Mouse (Mus musculus): ENCODE data around the gene Btaf1.

Gene Btaf1

DNA sequence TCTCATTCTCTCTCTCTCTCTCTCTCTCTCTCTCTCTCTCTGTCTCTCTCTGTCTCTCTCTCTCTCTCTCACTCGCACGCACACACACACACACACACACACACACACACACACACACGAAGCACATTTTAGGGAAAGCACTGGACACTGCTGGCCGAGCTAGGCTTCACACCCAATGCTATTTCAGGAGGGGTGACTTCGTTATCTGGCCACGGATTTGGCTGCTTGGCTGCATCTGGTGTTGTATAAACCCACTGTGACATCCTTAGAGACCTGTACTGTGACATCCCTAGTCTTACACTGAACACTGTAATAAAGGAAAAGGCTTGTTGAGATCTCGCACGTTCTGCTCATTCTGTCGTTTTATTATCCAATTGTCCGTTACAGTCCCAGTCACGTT, 95.1 kb downstream of the Btaf1 start:
- peak; percentile 22 to 37 for DNase-seq (ENCODE audit: low spot score in 2 of 2)

DNA sequence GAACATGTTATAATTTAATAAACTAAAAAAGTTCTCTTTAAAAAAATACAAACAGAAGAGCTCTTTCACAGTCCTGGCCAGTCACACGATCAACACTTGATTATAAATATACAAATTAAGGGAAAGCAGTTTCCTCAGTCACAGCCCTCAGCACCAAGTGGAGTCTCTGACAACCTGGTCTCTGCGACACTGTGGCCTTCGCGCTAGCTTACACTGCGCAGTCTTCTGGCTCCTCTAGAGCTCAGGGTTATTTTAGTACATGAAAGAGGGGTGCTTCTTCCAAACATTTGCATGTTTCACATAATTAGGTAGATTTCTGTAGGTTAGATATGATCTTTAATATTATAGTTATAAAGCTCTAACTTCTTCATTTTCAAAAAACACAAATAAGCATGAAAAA, 96.3 kb downstream of the Btaf1 start:
- no peak for DNase-seq (ENCODE audit: low spot score in 2 of 2)

DNA sequence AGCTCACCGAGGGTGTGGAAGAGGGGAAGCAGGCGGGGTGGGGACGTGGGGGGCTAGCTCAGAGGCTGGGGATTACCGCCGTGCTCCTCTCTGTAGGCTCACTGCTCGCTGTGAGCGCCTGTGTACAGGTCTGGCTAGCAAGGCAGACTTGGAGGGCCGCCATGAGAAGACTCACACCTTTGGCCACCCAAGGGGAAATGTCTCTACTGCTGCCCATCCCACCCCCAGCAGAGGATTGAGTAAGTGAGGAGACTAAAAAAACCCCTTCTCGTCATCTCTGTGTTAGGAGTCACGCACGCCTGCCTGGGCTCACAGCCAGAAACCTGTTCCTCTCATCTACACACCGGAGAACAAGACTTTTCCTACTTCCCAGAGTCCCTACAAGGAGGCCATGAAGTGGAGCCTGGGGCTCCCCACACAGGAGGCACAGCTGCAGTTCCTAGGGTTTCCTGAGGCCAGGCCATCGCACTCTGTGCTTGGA, 100.0 kb downstream of the Btaf1 start:
- DNase-seq (ENCODE audit: low spot score in 2 of 2): no peak

DNA sequence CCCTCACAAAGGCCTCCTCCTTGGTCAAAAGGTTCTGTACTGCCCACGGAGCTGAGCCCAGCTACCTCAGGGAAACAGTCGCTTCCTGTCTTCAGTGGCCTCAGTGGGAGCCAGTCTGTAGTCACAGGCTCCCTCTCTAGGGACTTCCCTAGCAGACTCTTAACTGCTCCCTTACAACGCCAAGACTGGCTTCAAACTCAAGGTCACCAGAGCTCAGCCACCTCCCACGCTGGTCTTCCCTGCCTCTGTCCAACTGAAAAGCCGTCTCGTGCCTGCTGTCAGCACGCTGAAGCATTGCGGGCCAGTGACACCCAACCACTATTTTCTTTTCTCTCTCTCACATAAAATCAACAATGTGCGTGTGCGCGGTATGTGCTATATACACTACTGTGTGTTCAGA, 100.5 kb downstream of the Btaf1 start:
- DNase-seq (ENCODE audit: low spot score in 2 of 2): no peak

DNA sequence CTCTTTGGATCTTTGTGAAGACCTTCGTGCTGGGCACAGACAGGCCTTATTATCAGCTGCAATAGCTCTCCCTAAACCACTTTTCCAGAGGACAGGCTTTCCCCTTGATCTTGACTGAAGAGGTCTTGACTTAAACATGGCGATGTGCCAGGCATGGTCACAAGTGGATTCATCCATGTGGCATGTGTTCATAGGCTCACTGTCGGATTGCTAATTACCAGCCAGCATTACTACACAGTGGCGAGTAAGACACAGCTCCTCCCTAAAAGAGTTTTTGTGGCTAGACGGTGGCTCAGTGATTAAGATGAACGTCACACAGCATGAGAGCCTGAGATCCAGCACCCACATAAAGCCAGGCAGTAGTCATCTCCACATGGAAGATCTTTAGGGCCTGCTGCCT, 103.9 kb downstream of the Btaf1 start:
- DNase-seq (ENCODE audit: low spot score in 2 of 2): no peak

DNA sequence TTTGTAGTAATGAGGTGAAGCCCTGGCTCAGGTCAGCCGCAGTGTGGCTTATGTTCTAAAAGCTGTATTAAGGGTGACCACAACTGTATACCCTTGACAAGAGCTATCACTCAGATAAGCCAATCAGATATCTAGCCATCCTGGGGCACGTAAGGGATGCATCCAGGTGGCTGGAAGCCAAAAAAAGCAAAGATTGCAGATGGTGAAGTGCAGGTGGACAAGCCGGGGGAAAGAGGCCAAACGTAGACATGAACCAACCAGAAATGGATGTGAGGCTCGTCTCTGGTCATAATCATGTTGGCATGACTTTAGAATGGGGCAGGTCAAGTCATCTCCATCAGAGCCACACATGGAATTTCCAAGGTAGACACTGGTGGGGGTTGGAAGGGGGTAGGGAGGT, 105.6 kb downstream of the Btaf1 start:
- no peak for DNase-seq (ENCODE audit: low spot score in 2 of 2)

DNA sequence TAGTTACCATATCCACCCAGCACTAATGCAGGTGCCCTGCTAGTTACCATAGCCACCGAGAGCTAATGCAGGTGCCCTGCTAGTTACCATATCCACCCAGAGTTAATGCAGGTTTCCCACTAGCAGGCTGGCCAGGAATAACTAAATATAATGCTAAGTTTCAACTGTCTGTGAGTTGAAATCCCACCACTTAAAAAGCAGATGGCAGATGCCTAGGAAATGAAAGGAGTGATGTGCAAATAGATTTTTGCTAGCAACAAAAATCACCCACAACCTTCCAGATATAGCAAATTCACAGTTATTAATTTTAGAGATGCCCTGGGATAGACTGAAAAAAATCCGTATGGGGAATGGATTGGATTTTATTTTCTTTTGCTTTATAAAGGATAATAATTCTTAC, 106.5 kb downstream of the Btaf1 start:
- no peak for DNase-seq (ENCODE audit: low spot score in 2 of 2)

DNA sequence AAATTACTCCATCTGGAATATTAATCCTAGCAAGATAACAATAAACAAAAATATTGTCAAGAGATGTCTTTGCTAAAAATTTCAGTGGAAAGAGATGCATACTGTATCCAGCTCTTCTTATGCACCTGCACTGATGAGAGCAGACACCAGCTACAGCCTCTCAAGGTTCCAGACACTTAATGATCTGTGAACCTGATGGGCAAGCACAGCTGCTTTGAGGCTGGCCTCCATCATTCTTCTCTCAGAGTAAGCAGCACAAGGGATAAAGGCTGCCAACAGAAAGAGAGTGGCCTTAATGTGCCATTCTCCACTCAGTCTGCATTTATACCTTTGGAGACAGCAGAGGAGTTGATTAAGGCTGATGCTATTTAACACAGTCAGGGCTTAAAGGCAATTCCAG, 115.0 kb downstream of the Btaf1 start:
- DNase-seq (ENCODE audit: low spot score in 2 of 2): no peak

DNA sequence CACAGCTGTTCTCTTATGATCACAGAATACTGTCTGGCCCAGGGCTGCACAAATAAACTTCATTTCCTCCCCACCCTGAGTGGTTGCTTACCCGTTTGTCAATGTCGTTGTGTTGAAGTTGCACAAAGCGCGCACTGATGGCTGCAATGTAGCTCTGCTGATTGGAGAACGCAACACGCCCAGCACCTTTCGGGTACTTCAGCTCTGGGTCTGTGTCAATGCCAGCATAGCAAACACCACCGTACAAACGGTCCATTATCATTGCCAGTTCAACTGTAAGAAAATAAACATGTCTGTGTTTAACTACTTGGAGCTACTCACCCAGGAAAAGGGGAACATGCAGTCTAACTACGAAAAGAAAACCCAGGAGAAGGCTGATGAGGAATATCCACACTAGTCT, 118.6 kb downstream of the Btaf1 start:
- no peak for DNase-seq (ENCODE audit: low spot score in 2 of 2)

DNA sequence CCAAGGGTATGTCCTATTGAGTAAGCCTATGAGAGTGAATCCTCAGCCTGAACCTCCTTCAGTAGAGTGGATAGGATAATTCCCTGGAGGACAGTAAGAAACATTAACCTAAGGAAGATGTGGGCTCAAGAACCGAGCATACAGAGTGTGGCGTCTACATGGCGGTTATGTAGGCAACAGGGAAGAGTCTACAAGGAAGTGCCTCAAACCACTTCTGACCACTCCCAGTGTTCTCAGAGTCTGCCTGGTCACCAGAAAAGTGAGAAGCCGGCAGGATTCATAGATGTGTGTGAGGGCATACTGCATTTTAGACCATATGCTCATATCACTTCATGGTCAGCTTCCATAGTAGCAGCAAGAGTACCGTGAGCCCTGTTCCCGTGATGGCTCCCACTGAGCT, 122.6 kb downstream of the Btaf1 start:
- DNase-seq (ENCODE audit: low spot score in 2 of 2): no peak

DNA sequence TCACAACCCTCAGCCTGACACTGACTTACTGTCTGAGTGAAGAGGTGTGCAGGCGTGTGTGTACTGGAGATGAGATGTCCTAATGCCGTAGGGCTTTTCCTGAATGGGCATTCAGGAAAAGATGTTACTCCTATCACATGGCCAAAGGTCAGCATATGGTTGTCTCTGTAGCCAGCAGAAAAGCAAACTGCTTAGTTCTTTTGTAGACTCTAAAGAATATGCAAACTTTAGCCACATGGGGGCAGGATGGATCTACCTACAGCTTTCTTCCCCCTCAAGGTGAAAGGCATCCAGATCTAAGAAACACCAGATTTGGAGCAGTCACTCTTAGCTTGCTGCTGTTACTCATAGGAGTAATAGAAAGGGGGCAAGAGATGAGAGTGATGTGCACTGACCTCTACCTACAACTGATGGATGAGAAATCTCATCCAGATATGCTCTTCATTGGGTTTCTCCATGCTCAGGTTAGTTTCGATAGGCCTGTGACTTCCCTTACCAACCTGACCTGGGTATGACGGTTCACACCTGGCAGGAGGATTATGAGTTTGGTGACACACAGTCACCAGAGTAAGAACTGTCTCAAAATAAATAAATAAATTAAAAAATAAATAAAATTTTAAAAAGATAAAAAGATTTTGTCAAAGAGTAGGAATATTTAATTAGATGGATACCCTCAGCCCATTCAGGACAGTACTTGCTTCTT, 124.9 kb downstream of the Btaf1 start:
- peak in 1 of 2 experiments; percentile 55 for DNase-seq (ENCODE audit: low spot score in 2 of 2)

DNA sequence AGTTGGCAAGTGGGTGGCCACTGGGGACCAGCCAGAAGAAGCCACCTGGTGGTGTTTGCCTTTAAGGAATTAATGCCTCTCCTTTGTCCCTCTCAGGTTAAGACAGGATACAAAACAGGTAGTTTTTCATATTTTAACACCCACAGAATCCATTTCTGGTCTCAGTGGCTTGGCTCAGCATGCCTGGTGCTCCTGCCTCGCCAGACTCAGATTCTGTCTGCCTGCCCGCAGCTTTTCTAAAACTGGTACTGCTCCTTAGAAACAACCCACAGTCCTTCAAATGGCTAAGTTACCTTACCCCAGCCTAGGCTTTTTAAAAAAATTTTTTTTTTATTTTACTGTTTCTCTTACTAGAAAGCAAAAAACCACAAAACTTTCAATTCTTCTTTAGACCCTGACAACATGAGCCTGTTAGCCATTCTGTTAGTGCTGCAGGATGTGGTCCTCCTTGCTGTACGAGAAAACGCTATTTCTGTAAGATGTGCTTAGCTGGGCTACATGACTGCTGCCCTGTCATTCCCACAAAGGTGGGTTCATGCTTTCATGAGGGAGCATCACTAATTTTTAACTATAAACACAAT, 130.2 kb downstream of the Btaf1 start:
- no peak for DNase-seq (ENCODE audit: low spot score in 2 of 2)

DNA sequence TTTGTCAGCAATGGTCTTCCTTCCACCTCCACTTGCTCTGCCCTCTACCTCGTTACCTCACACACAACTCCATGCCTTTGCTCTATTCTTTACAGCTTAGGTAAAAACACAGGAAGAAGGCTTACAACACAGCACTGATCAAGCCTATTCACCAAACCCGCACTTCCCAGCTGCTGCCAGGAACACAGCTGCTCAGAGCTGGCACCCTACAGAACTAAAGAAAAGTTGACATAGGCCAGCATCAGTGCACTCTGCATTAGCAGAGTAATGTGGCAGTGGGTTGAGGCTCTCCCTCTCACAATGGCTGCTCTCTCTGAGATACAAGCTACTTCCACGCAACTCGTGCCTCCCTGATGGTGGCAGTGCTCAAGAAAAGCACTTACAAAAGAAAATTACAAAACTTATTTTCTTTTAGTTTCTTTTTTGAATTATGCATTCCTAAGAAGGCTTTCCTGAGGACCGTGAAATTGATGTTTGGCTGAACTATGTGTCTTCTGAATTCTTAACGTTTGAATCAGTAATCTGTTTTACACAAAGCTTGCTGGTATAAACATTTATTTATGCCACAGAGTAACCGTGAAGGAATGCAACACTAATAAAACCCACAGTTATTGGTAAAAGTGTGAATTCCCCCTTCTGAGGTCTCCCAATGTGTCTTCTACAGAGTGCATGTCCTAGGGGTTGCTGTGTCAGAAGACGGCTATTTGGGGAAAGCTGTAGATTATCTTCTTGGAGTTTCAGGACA, 131.5 kb downstream of the Btaf1 start:
- no peak for DNase-seq (ENCODE audit: low spot score in 2 of 2)

DNA sequence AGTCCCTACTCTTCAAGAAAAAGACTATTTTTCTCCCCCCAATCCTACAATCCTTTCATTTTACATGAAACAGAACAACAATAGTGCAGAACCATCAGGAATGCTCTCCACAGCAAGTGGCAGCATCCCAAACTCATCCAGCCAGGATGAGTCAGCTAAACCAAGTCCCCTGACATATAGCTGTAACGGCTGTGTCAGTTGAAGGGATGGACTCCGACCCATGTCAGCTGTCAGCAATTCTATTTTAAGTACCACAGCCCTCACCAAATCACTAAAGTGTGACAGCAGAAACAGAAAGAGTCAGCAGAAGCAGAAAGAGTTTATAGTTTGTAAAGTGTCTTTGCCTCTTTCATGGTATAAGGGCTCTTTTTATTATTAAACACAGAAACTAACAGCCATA, 133.7 kb downstream of the Btaf1 start:
- peak; percentile 56 to 68 for DNase-seq (ENCODE audit: low spot score in 2 of 2)

DNA sequence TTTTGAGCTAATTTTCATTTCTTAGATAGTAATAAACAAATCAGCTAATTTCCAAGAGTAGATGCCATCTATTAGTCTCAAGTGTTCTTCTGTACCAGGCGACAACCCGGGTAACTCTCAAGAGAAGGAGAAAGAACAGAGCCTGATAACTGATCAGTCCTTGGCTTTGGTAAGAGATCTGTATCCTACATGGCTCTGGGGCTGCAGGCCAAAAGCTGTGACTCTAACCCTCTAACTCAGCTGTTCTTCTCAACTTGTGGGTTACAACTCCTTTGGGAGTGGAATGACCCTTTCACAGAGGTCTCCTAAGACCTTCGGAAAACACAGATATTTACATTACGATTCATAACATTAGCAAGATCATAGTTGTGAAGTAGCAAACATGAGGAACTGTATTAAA, 134.2 kb downstream of the Btaf1 start:
- DNase-seq (ENCODE audit: low spot score in 2 of 2): no peak
